Mouse (Mus musculus): ENCODE data around the gene Sh3kbp1.

The Sh3kbp1 gene

GRCm38 (mm10) chrX:159879455-159879854 lies 252.4 kb downstream of the Sh3kbp1 start:
- H3K9me3 ChIP-seq (ENCODE audit: low read length) = no peaks in the 10 kb centered on the region
- H3K27me3 ChIP-seq (ENCODE audit: insufficient read depth, low read length) = no peaks in the 10 kb centered on the region
- H3K36me3 ChIP-seq (ENCODE audit: insufficient read depth, low read length) = no peaks in the 10 kb centered on the region
- H3K4me1 ChIP-seq (replicated peaks; ENCODE audit: low read depth, low read length) = no peaks in the 10 kb centered on the region
- no peak for TF ChIP-seq CTCF (conservative IDR thresholded peaks at IDR 0.05; ENCODE audit: low read length)
- TF ChIP-seq POU5F1 (IDR thresholded peaks at IDR 0.05; ENCODE audit: borderline replicate concordance, low read length) = no peak
- TF ChIP-seq NANOG (IDR thresholded peaks at IDR 0.05; ENCODE audit: borderline replicate concordance, low read length) = no peak
- H3K4me3 ChIP-seq (replicated peaks; ENCODE audit: low read length) = no peak overlapping the region

GRCm38 (mm10) chrX:159881576-159881975 lies 254.5 kb downstream of the Sh3kbp1 start:
- Histone ChIP-seq H3K4me3 (replicated peaks; ENCODE audit: low read length) (no peak overlapping the region), H3K36me3 (ENCODE audit: insufficient read depth, low read length) (no peaks in the 10 kb centered on the region)
- no peak for TF ChIP-seq CTCF (conservative IDR thresholded peaks at IDR 0.05; ENCODE audit: low read length)
- no peak for TF ChIP-seq POU5F1 (IDR thresholded peaks at IDR 0.05; ENCODE audit: borderline replicate concordance, low read length)
- no peak for TF ChIP-seq NANOG (IDR thresholded peaks at IDR 0.05; ENCODE audit: borderline replicate concordance, low read length)

GRCm38 (mm10) chrX:159896536-159896935 lies 269.5 kb downstream of the Sh3kbp1 start:
- H3K4me1 ChIP-seq (replicated peaks; ENCODE audit: low read depth, low read length) = no peaks in the 10 kb centered on the region
- no peak overlapping the region for H3K4me3 ChIP-seq (replicated peaks; ENCODE audit: low read length)
- no peaks in the 10 kb centered on the region for H3K9me3 ChIP-seq (ENCODE audit: low read length)
- H3K27me3 ChIP-seq (ENCODE audit: insufficient read depth, low read length) = no peaks in the 10 kb centered on the region
- TF ChIP-seq NANOG (IDR thresholded peaks at IDR 0.05; ENCODE audit: borderline replicate concordance, low read length) (no peak), POU5F1 (IDR thresholded peaks at IDR 0.05; ENCODE audit: borderline replicate concordance, low read length) (no peak), CTCF (conservative IDR thresholded peaks at IDR 0.05; ENCODE audit: low read length) (no peak)
- H3K36me3 ChIP-seq (ENCODE audit: insufficient read depth, low read length) = no peaks in the 10 kb centered on the region

More at GRCm38 (mm10) chrX:159881576-159881975, 254.5 kb downstream of the Sh3kbp1 start:
- no peaks in the 10 kb centered on the region for H3K27me3 ChIP-seq (ENCODE audit: insufficient read depth, low read length)
- no peaks in the 10 kb centered on the region for H3K4me1 ChIP-seq (replicated peaks; ENCODE audit: low read depth, low read length)
- H3K9me3 ChIP-seq (ENCODE audit: low read length) = no peaks in the 10 kb centered on the region

GRCm38 (mm10) chrX:159898110-159898509 lies 271.0 kb downstream of the Sh3kbp1 start:
- Histone ChIP-seq H3K4me3 (replicated peaks; ENCODE audit: low read length) (no peak overlapping the region), H3K27me3 (ENCODE audit: insufficient read depth, low read length) (no peaks in the 10 kb centered on the region), H3K9me3 (ENCODE audit: low read length) (no peaks in the 10 kb centered on the region), H3K36me3 (ENCODE audit: insufficient read depth, low read length) (no peaks in the 10 kb centered on the region), H3K4me1 (replicated peaks; ENCODE audit: low read depth, low read length) (no peaks in the 10 kb centered on the region)
- no peak for TF ChIP-seq CTCF (conservative IDR thresholded peaks at IDR 0.05; ENCODE audit: low read length)
- TF ChIP-seq POU5F1 (IDR thresholded peaks at IDR 0.05; ENCODE audit: borderline replicate concordance, low read length) = no peak
- no peak for TF ChIP-seq NANOG (IDR thresholded peaks at IDR 0.05; ENCODE audit: borderline replicate concordance, low read length)

- Histone ChIP-seq H3K4me3 (replicated peaks; ENCODE audit: low read length) (no peak overlapping the region), H3K9me3 (ENCODE audit: low read length) (no peaks in the 10 kb centered on the region), H3K27me3 (ENCODE audit: insufficient read depth, low read length) (no peaks in the 10 kb centered on the region), H3K4me1 (replicated peaks; ENCODE audit: low read depth, low read length) (no peaks in the 10 kb centered on the region), H3K36me3 (ENCODE audit: insufficient read depth, low read length) (no peaks in the 10 kb centered on the region)
- TF ChIP-seq NANOG (IDR thresholded peaks at IDR 0.05; ENCODE audit: borderline replicate concordance, low read length) (no peak), CTCF (conservative IDR thresholded peaks at IDR 0.05; ENCODE audit: low read length) (no peak), POU5F1 (IDR thresholded peaks at IDR 0.05; ENCODE audit: borderline replicate concordance, low read length) (no peak)
These were observed 272.0 kb downstream of the Sh3kbp1 start for GRCm38 (mm10) chrX:159899121-159899520.

GRCm38 (mm10) chrX:159903421-159903820 lies 276.3 kb downstream of the Sh3kbp1 start:
- no peak overlapping the region for H3K4me3 ChIP-seq (replicated peaks; ENCODE audit: low read length)
- H3K36me3 ChIP-seq (ENCODE audit: insufficient read depth, low read length) = no peaks in the 10 kb centered on the region
- no peaks in the 10 kb centered on the region for H3K9me3 ChIP-seq (ENCODE audit: low read length)
- TF ChIP-seq CTCF (conservative IDR thresholded peaks at IDR 0.05; ENCODE audit: low read length) (no peak), NANOG (IDR thresholded peaks at IDR 0.05; ENCODE audit: borderline replicate concordance, low read length) (no peak), POU5F1 (IDR thresholded peaks at IDR 0.05; ENCODE audit: borderline replicate concordance, low read length) (no peak)
- H3K27me3 ChIP-seq (ENCODE audit: insufficient read depth, low read length) = no peaks in the 10 kb centered on the region
- H3K4me1 ChIP-seq (replicated peaks; ENCODE audit: low read depth, low read length) = no peaks in the 10 kb centered on the region

- H3K9me3 ChIP-seq (ENCODE audit: low read length) = no peaks in the 10 kb centered on the region
- no peaks in the 10 kb centered on the region for H3K27me3 ChIP-seq (ENCODE audit: insufficient read depth, low read length)
- TF ChIP-seq POU5F1 (IDR thresholded peaks at IDR 0.05; ENCODE audit: borderline replicate concordance, low read length) = no peak
- no peak for TF ChIP-seq CTCF (conservative IDR thresholded peaks at IDR 0.05; ENCODE audit: low read length)
- TF ChIP-seq NANOG (IDR thresholded peaks at IDR 0.05; ENCODE audit: borderline replicate concordance, low read length) = no peak
- no peak overlapping the region for H3K4me3 ChIP-seq (replicated peaks; ENCODE audit: low read length)
- H3K4me1 ChIP-seq (replicated peaks; ENCODE audit: low read depth, low read length) = no peaks in the 10 kb centered on the region
- no peaks in the 10 kb centered on the region for H3K36me3 ChIP-seq (ENCODE audit: insufficient read depth, low read length)
These were observed 280.6 kb downstream of the Sh3kbp1 start for GRCm38 (mm10) chrX:159907703-159908102.

- Histone ChIP-seq H3K27me3 (ENCODE audit: insufficient read depth, low read length) (no peaks in the 10 kb centered on the region), H3K9me3 (ENCODE audit: low read length) (no peaks in the 10 kb centered on the region), H3K36me3 (ENCODE audit: insufficient read depth, low read length) (no peaks in the 10 kb centered on the region), H3K4me1 (replicated peaks; ENCODE audit: low read depth, low read length) (no peaks in the 10 kb centered on the region), H3K4me3 (replicated peaks; ENCODE audit: low read length) (no peak overlapping the region)
- no peak for TF ChIP-seq NANOG (IDR thresholded peaks at IDR 0.05; ENCODE audit: borderline replicate concordance, low read length)
- TF ChIP-seq POU5F1 (IDR thresholded peaks at IDR 0.05; ENCODE audit: borderline replicate concordance, low read length) = no peak
- TF ChIP-seq CTCF (conservative IDR thresholded peaks at IDR 0.05; ENCODE audit: low read length) = no peak
These were observed 282.6 kb downstream of the Sh3kbp1 start for GRCm38 (mm10) chrX:159909446-159910277.

All from E14TG2a.4 (cell line).